Mouse (Mus musculus): ENCODE data around the gene Sorbs1. TPM values are rescaled to one million over a fixed set of nuclear protein-coding genes. Genes with fewer than 3 reads are reported as not detected.

Gene Sorbs1
- polyA plus RNA-seq, 1 experiment from 2014 or later, result 35.7 TPM

DNA sequence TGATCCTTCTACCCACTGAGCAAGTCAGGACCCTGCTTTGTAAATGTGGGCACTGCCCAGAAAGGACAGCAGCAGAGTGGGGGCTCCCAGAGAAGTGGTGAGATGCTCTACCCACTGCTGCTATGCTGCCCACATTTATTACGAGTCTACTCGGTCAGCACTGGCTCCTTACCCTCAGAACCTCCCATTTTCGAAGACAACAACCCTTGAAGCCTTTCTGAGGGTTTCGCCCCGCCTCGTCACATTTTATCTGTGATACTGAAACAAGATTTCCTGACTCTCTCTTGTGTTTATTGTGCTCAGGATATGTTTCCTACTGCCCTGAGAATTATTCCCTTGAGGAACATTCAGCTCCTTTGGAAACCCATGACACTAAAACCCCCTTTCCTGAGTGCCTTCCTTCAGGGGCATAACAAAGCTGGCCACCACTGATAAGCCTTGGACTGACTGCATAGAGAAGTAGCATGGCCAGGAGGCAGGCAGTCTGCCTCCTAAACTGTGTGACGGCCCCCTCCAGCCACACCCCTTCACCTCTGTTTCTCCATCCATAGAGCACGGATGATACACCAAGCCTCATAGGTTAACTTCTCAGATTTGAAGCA is 24.6 kb downstream of the Sorbs1 start:
- Histone ChIP-seq H3K9me3 (replicated peaks; ENCODE audit: control insufficient read depth, low read length) (no peaks in the 10 kb centered on the region), H3K4me1 (ENCODE audit: control insufficient read depth, insufficient read depth, low read length) (no peaks in the 10 kb centered on the region), H3K27ac (replicated peaks; ENCODE audit: low read depth, low read length) (no peak overlapping the region), H3K4me2 (ENCODE audit: low read depth, low read length) (no peak overlapping the region), H3K36me3 (replicated peaks; ENCODE audit: control insufficient read depth, insufficient read depth, low read depth, low read length) (no peaks in the 10 kb centered on the region), H3K4me3 (ENCODE audit: low read depth, low read length) (no peak overlapping the region), H3K27me3 (ENCODE audit: control insufficient read depth, insufficient read depth, low read length) (no peaks in the 10 kb centered on the region), H3K9ac (replicated peaks; ENCODE audit: low read length) (no peak overlapping the region)
- ATAC-seq (replicated peaks; ENCODE audit: insufficient number of reproducible peaks, low FRiP score, low TSS enrichment, low read depth) (no peak), DNase-seq (ENCODE audit: low spot score) (no peak)
- WGBS, result 70% methylated on average over 8 of the region's 8 CpGs

DNA sequence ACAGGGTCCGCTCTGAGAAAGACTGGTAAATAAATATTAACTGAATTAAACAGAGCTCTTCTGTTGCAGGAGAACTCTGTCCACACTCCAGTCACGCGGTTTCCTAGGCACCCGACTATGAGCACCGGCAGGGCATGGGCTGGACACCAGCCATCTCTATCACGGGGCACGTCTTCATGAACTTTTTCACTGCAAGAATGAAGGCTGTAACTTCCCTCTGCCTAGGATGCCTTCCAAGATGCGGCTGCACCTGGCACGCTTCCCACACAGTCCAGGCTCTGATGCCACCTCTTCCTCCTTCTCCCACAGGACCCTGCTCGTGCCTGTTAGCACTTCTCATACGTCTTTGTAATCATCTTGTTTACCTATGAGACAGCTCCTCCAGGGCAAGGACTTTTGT is 26.0 kb downstream of the Sorbs1 start:
- ATAC-seq (replicated peaks; ENCODE audit: insufficient number of reproducible peaks, low FRiP score, low TSS enrichment, low read depth) (no peak), DNase-seq (ENCODE audit: low spot score) (no peak)
- no peak overlapping the region for H3K4me2 ChIP-seq (ENCODE audit: low read depth, low read length)
- no peak overlapping the region for H3K4me3 ChIP-seq (ENCODE audit: low read depth, low read length)
- no peak overlapping the region for H3K9ac ChIP-seq (replicated peaks; ENCODE audit: low read length)
- H3K27ac ChIP-seq (replicated peaks; ENCODE audit: low read depth, low read length), result no peak overlapping the region
- H3K9me3 ChIP-seq (replicated peaks; ENCODE audit: control insufficient read depth, low read length), result no peaks in the 10 kb centered on the region
- H3K27me3 ChIP-seq (ENCODE audit: control insufficient read depth, insufficient read depth, low read length), result no peaks in the 10 kb centered on the region
- no peaks in the 10 kb centered on the region for H3K4me1 ChIP-seq (ENCODE audit: control insufficient read depth, insufficient read depth, low read length)
- H3K36me3 ChIP-seq (replicated peaks; ENCODE audit: control insufficient read depth, insufficient read depth, low read depth, low read length), result no peaks in the 10 kb centered on the region
- WGBS, result 83% methylated on average over 11 of the region's 11 CpGs

DNA sequence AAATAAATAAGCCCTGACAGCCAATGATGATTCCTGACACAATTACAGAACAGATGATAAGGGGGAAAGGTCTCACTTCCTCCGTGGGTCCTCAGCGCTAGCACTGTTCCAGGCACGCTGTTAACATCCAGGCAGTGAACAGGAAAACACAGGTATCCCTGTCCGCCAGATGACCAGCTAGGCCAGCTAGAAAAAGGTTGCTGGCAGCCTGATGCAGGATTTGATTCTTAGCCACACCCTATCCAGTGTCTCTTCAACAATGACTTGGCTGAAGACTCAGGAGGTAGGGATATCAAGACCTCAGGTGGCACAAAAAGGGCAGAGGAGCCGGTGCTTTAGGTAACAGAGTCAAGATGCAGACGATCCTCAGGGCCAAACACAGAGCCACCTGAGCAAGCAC is 32.5 kb downstream of the Sorbs1 start:
- H3K9ac ChIP-seq (replicated peaks; ENCODE audit: low read length), result no peak overlapping the region
- H3K4me3 ChIP-seq (ENCODE audit: low read depth, low read length), result no peak overlapping the region
- ATAC-seq (replicated peaks; ENCODE audit: insufficient number of reproducible peaks, low FRiP score, low TSS enrichment, low read depth) (no peak), DNase-seq (ENCODE audit: low spot score) (no peak)
- H3K27ac ChIP-seq (replicated peaks; ENCODE audit: low read depth, low read length), result no peak overlapping the region
- H3K9me3 ChIP-seq (replicated peaks; ENCODE audit: control insufficient read depth, low read length), result no peaks in the 10 kb centered on the region
- WGBS, result 84% methylated on average over 6 of the region's 6 CpGs
- H3K4me2 ChIP-seq (ENCODE audit: low read depth, low read length), result no peak overlapping the region
- H3K27me3 ChIP-seq (ENCODE audit: control insufficient read depth, insufficient read depth, low read length), result no peaks in the 10 kb centered on the region
- H3K36me3 ChIP-seq (replicated peaks; ENCODE audit: control insufficient read depth, insufficient read depth, low read depth, low read length), result no peaks in the 10 kb centered on the region
- H3K4me1 ChIP-seq (ENCODE audit: control insufficient read depth, insufficient read depth, low read length), result no peaks in the 10 kb centered on the region

DNA sequence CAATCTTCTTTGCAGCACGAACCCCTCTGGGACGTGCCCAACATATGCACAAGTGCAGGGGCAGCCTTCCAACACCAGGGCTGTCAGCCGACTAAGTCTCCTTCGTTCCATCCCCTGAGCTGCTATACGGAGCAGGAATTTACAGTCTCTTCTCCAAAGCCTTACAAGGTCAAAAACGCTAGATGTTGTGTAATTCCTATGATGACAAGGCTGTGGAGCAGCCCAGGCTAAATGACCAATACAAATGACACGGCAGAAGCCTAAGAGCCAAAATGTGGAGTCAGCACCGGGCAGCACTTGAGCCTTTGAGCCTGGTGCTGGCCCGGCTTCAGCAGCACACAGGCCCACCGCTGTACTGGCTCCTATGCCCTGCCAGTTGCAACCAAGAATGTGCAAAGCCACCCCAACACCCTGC is 35.4 kb downstream of the Sorbs1 start:
- DNase-seq (ENCODE audit: low spot score) (no peak), ATAC-seq (replicated peaks; ENCODE audit: insufficient number of reproducible peaks, low FRiP score, low TSS enrichment, low read depth) (no peak)
- H3K4me2 ChIP-seq (ENCODE audit: low read depth, low read length), result no peak overlapping the region
- H3K36me3 ChIP-seq (replicated peaks; ENCODE audit: control insufficient read depth, insufficient read depth, low read depth, low read length), result no peaks in the 10 kb centered on the region
- no peak overlapping the region for H3K27ac ChIP-seq (replicated peaks; ENCODE audit: low read depth, low read length)
- WGBS, result 82% methylated on average over 10 of the region's 10 CpGs
- no peak overlapping the region for H3K9ac ChIP-seq (replicated peaks; ENCODE audit: low read length)
- H3K4me1 ChIP-seq (ENCODE audit: control insufficient read depth, insufficient read depth, low read length), result no peaks in the 10 kb centered on the region
- H3K4me3 ChIP-seq (ENCODE audit: low read depth, low read length), result no peak overlapping the region
- no peaks in the 10 kb centered on the region for H3K9me3 ChIP-seq (replicated peaks; ENCODE audit: control insufficient read depth, low read length)
- H3K27me3 ChIP-seq (ENCODE audit: control insufficient read depth, insufficient read depth, low read length), result no peaks in the 10 kb centered on the region

DNA sequence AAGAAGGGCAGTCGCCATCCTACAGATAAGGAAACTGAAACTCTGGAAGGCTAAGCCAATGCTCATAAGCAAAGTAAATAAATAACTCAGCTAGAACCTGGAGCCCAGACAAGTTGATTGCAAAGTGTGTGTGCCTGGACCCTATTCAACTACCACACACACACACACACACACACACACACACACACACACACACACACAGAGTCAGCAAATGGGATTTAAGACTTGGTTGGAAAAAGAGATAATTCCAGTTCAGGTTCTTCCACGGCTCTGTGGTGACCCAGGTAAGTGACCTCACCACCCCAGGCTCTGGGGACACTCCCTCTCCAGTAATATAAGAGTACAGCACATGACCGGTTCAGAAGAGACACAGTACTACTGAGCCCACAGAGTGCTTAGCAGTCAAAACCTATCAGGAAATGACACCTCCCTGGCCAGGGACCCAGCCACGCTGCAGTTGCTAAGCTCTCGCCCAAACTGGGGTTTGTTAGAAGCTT is 36.1 kb downstream of the Sorbs1 start:
- Histone ChIP-seq H3K36me3 (replicated peaks; ENCODE audit: control insufficient read depth, insufficient read depth, low read depth, low read length) (no peaks in the 10 kb centered on the region), H3K4me2 (ENCODE audit: low read depth, low read length) (no peak overlapping the region), H3K4me1 (ENCODE audit: control insufficient read depth, insufficient read depth, low read length) (no peaks in the 10 kb centered on the region), H3K9me3 (replicated peaks; ENCODE audit: control insufficient read depth, low read length) (no peaks in the 10 kb centered on the region), H3K9ac (replicated peaks; ENCODE audit: low read length) (no peak overlapping the region), H3K4me3 (ENCODE audit: low read depth, low read length) (no peak overlapping the region), H3K27me3 (ENCODE audit: control insufficient read depth, insufficient read depth, low read length) (no peaks in the 10 kb centered on the region), H3K27ac (replicated peaks; ENCODE audit: low read depth, low read length) (no peak overlapping the region)
- 65% methylated on average over 5 of the region's 5 CpGs for WGBS
- ATAC-seq (replicated peaks; ENCODE audit: insufficient number of reproducible peaks, low FRiP score, low TSS enrichment, low read depth) (no peak), DNase-seq (ENCODE audit: low spot score) (no peak)

DNA sequence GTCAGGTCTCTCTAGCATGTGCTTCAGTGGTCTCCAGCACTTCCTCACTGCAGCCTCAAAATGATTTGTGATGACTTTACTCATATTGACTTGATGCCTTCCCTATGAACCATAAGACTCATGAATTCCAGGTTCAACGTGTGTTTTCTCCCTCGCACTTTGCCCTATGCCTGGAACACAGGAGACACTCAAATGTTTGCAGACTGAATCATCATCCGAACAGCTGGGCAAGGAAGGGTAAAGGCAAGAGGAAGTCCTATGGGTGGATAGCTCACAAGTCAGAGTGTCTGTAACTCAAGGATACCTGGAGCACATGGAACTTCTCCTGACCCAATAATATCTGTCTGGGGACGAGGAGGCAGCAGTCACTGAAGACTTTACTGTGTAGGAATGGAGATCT is 37.1 kb downstream of the Sorbs1 start:
- no peak for ATAC-seq (replicated peaks; ENCODE audit: insufficient number of reproducible peaks, low FRiP score, low TSS enrichment, low read depth)
- 89% methylated on average over 4 of the region's 4 CpGs for WGBS
- no peak for DNase-seq (ENCODE audit: low spot score)
- no peaks in the 10 kb centered on the region for H3K9me3 ChIP-seq (replicated peaks; ENCODE audit: control insufficient read depth, low read length)
- no peaks in the 10 kb centered on the region for H3K27me3 ChIP-seq (ENCODE audit: control insufficient read depth, insufficient read depth, low read length)
- H3K27ac ChIP-seq (replicated peaks; ENCODE audit: low read depth, low read length), result no peak overlapping the region
- H3K9ac ChIP-seq (replicated peaks; ENCODE audit: low read length), result no peak overlapping the region
- H3K4me2 ChIP-seq (ENCODE audit: low read depth, low read length), result no peak overlapping the region
- H3K4me3 ChIP-seq (ENCODE audit: low read depth, low read length), result no peak overlapping the region
- no peaks in the 10 kb centered on the region for H3K36me3 ChIP-seq (replicated peaks; ENCODE audit: control insufficient read depth, insufficient read depth, low read depth, low read length)
- H3K4me1 ChIP-seq (ENCODE audit: control insufficient read depth, insufficient read depth, low read length), result no peaks in the 10 kb centered on the region

DNA sequence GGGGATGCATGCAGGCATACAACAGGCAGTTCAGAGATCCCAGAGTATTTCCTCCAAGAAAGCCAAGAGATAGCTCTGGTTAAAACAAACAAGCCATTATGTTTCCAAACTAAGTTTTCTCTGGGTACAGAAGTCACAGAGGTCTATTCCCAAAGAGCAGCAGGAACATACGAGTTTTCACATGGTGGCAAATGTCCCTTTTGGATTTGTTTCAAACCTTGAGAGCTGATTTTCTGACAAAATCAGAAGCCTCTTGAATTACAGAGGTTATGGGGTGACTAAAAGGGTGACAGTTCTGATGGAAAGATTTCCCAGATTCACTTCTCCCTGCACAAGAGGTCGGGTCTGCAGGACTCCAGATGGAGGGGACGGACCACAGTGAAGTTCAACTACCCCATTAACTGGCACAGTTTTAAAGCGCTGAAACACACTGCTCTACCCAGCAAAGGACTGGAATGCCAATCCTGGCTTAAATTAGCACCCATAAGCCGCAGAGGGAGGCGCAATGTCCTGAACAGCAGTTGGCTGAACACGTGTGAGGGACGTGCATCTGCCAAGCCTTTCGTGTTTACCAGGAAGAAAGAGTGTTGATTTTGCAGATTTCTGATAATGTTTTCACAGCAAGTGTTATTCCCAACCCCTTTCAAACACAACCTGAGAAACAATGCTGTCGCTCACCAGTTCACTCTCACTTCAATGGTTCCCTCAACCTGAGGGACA is 41.9 kb downstream of the Sorbs1 start:
- 83% methylated on average over 10 of the region's 10 CpGs for WGBS
- no peak for DNase-seq (ENCODE audit: low spot score)
- no peak for ATAC-seq (replicated peaks; ENCODE audit: insufficient number of reproducible peaks, low FRiP score, low TSS enrichment, low read depth)
- Histone ChIP-seq H3K36me3 (replicated peaks; ENCODE audit: control insufficient read depth, insufficient read depth, low read depth, low read length) (no peaks in the 10 kb centered on the region; the same call in 1 of the 2 replicates), H3K9ac (replicated peaks; ENCODE audit: low read length) (no peak overlapping the region), H3K27me3 (ENCODE audit: control insufficient read depth, insufficient read depth, low read length) (no peaks in the 10 kb centered on the region), H3K4me2 (ENCODE audit: low read depth, low read length) (no peak overlapping the region), H3K4me1 (ENCODE audit: control insufficient read depth, insufficient read depth, low read length) (no peaks in the 10 kb centered on the region), H3K9me3 (replicated peaks; ENCODE audit: control insufficient read depth, low read length) (no peaks in the 10 kb centered on the region), H3K27ac (replicated peaks; ENCODE audit: low read depth, low read length) (no peak overlapping the region), H3K4me3 (ENCODE audit: low read depth, low read length) (no peak overlapping the region)

DNA sequence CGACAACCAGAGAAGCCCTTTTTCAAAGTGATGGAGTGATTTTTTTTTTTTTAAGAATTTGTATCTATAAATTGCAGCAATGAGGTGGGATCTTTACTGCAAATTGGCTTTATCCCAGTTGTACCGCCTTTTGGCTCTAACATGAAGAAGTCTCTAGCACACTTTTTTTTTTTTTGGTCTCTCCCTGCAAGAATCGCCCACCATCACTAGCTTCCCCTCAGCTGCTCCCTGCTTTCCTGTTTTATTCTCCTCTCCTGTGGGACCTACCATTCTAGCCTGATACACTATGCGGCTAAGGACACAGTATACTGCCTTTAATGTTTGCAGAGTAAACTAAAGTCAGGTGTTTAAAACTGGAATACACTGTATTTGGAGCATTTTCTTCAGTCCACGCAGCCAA is 43.8 kb downstream of the Sorbs1 start:
- Histone ChIP-seq H3K9me3 (replicated peaks; ENCODE audit: control insufficient read depth, low read length) (no peaks in the 10 kb centered on the region), H3K9ac (replicated peaks; ENCODE audit: low read length) (no peak overlapping the region), H3K36me3 (replicated peaks; ENCODE audit: control insufficient read depth, insufficient read depth, low read depth, low read length) (no peaks in the 10 kb centered on the region; the same call in 1 of the 2 replicates), H3K27ac (replicated peaks; ENCODE audit: low read depth, low read length) (no peak overlapping the region), H3K4me3 (ENCODE audit: low read depth, low read length) (no peak overlapping the region), H3K4me1 (ENCODE audit: control insufficient read depth, insufficient read depth, low read length) (no peaks in the 10 kb centered on the region), H3K27me3 (ENCODE audit: control insufficient read depth, insufficient read depth, low read length) (no peaks in the 10 kb centered on the region), H3K4me2 (ENCODE audit: low read depth, low read length) (no peak overlapping the region)
- WGBS, result 83% methylated on average over 5 of the region's 5 CpGs
- DNase-seq (ENCODE audit: low spot score), result no peak
- no peak for ATAC-seq (replicated peaks; ENCODE audit: insufficient number of reproducible peaks, low FRiP score, low TSS enrichment, low read depth)
